ENCODE assay signal across 22 mouse cellular contexts in genomic region chr19:6408749-6409148, GRCm38 (mm10). TPM values are rescaled to one million over a fixed set of nuclear protein-coding genes. Genes with fewer than 3 reads are reported as not detected.
A peak's percentile ranks its signal among the peaks of the same experiment; 100 is the strongest.
DNase-seq lines count a peak whose midpoint lies in the region; ATAC-seq and TF ChIP-seq lines count a peak whose summit lies in the region.
"Had no signal": no experiment of that assay in that cellular context is flagged by ENCODE, and none has a peak within 500 bp of the region (broad histone marks: within the 10 kb centered on the region; RNA-seq: fewer than 3 reads in every experiment).

No protein-coding gene starts in this region.

- no peak overlapping the region for H3K27ac ChIP-seq in liver, postnatal 0 days (ENCODE audit: low read depth)
- H3K27ac ChIP-seq: embryonic facial prominence, embryonic 15.5 days; gastrocnemius, adult 2 months; heart, embryonic 15.5 days; hindbrain, embryonic 10.5 days; limb, embryonic 12.5 days; midbrain, embryonic 15.5 days; neural tube, embryonic 15.5 days had no signal

- DNase-seq in heart, postnatal 4 days = peak; percentile 4
- no peak for DNase-seq in heart, postnatal 14 days
- DNase-seq in liver, postnatal 0 days = no peak
- no peak for DNase-seq in liver
- peak; percentile 33 for DNase-seq in MEL-GATA-1-ER (ENCODE audit: extremely low read depth, low read depth)
- no peak for DNase-seq in thymus, postnatal 0 days (ENCODE audit: low spot score)
- DNase-seq: embryo, embryonic 11 days; gastrocnemius, adult 2 months; kidney, adult 8-10 months; lung, adult 18-20 months; lung, postnatal 14 days; right cerebral cortex, postnatal 14 days; spleen, adult 18-20 months; thymus, adult 2 months had no signal

- 0 out of 2 replicates have a peak, but pooled peaks have one; percentile 29 for ATAC-seq in liver, postnatal 0 days
- ATAC-seq in CD4-positive, CD25-positive, alpha-beta regulatory T cell, adult 4 months = no peak
- ATAC-seq: midbrain, embryonic 15.5 days had no signal

- no peaks in the 10 kb centered on the region for H3K9me3 ChIP-seq in liver, postnatal 0 days (ENCODE audit: low read length)
- H3K9me3 ChIP-seq: embryonic facial prominence, embryonic 15.5 days; heart, embryonic 15.5 days; hindbrain, embryonic 10.5 days; limb, embryonic 12.5 days; megakaryocyte, embryonic 14.5 days; midbrain, embryonic 15.5 days; neural tube, embryonic 15.5 days had no signal

- no peak overlapping the region for H3K4me3 ChIP-seq in liver, postnatal 0 days (ENCODE audit: low read depth, low read length)
- H3K4me3 ChIP-seq: embryonic facial prominence, embryonic 15.5 days; gastrocnemius, adult 2 months; heart, embryonic 15.5 days; hindbrain, embryonic 10.5 days; limb, embryonic 12.5 days; megakaryocyte, embryonic 14.5 days; midbrain, embryonic 15.5 days; neural tube, embryonic 15.5 days had no signal

- no peak for TF ChIP-seq CTCF in liver, postnatal 0 days (IDR thresholded peaks at IDR 0.05; ENCODE audit: low read depth)

- H3K27me3 ChIP-seq in liver, postnatal 0 days (ENCODE audit: insufficient read depth, low read length) = no peaks in the 10 kb centered on the region
- H3K27me3 ChIP-seq: midbrain, embryonic 15.5 days had no signal

- intact Hi-C loops in heart, postnatal 14 days (cut with DNase I) = no loop called here

- peaks cover 15% of the 10 kb centered on the region for H3K36me3 ChIP-seq in liver, postnatal 0 days (replicated peaks; ENCODE audit: insufficient read depth, low read length)
- H3K36me3 ChIP-seq: embryonic facial prominence, embryonic 15.5 days; heart, embryonic 15.5 days; hindbrain, embryonic 10.5 days; limb, embryonic 12.5 days; midbrain, embryonic 15.5 days had no signal

- peaks cover 3% of the 10 kb centered on the region for H3K4me1 ChIP-seq in liver, postnatal 0 days (ENCODE audit: insufficient read depth)
- H3K4me1 ChIP-seq: embryonic facial prominence, embryonic 15.5 days; heart, embryonic 15.5 days; neural tube, embryonic 15.5 days had no signal

- WGBS in liver, postnatal 0 days (ENCODE audit: insufficient replicate concordance) = 48% methylated on average over 8 of the region's 8 CpGs

- no peak overlapping the region for H3K4me2 ChIP-seq in liver, postnatal 0 days (ENCODE audit: low read depth, low read length)
- H3K4me2 ChIP-seq: embryonic facial prominence, embryonic 15.5 days; heart, embryonic 15.5 days; limb, embryonic 12.5 days; midbrain, embryonic 15.5 days; neural tube, embryonic 15.5 days had no signal

- TF ChIP-seq EP300 in liver, postnatal 0 days (IDR thresholded peaks at IDR 0.05; ENCODE audit: low read depth) = no peak

- no peak overlapping the region for H3K9ac ChIP-seq in liver, postnatal 0 days (replicated peaks)
- H3K9ac ChIP-seq: embryonic facial prominence, embryonic 15.5 days; heart, embryonic 15.5 days; limb, embryonic 12.5 days; midbrain, embryonic 15.5 days; neural tube, embryonic 15.5 days had no signal

RNA-seq across cellular contexts. Expression of gene Rasgrp2, which starts 9.6 kb away (rescaled TPM):
- total RNA-seq in heart, postnatal 4 days (2021) = 10 to 100 TPM; 42.6 to 45.1 TPM
- 10 to 100 TPM; 66.6 to 70.7 TPM for total RNA-seq in heart, postnatal 14 days (2021)
- polyA plus RNA-seq in liver, postnatal 0 days (2015; fragmentation: Nextera tagmentation; extraction: Ambion mirVana) = 90.7 and 93.5 TPM in 2 replicates
- polyA plus RNA-seq in CD4-positive, CD25-positive, alpha-beta regulatory T cell, adult 4 months (2017; shearing (Covaris generic)) = 100 to 1,000 TPM in 1 of 2 experiments, 10 to 100 TPM in 1; 80.3 to 117 TPM
- 195 and 206 TPM in 2 replicates for polyA plus RNA-seq in thymus, postnatal 0 days (2015; fragmentation: Nextera tagmentation; extraction: Ambion mirVana)

RNA-seq across cellular contexts. Expression of gene Nrxn2, which starts 9.8 kb away (rescaled TPM):
- 1 to 10 TPM; 3.5 to 3.7 TPM for total RNA-seq in heart, postnatal 4 days (2021)
- total RNA-seq in heart, postnatal 14 days (2021) = 1 to 10 TPM; 5.2 to 5.9 TPM
- polyA plus RNA-seq in liver, postnatal 0 days (2015; fragmentation: Nextera tagmentation; extraction: Ambion mirVana) = 0.96 and 0.97 TPM in 2 replicates
- not detected for polyA plus RNA-seq in CD4-positive, CD25-positive, alpha-beta regulatory T cell, adult 4 months (2017; shearing (Covaris generic))
- polyA plus RNA-seq in thymus, postnatal 0 days (2015; fragmentation: Nextera tagmentation; extraction: Ambion mirVana) = 0.10 and 0.24 TPM in 2 replicates

RNA-seq across cellular contexts. Expression of gene Pygm, which starts 24.6 kb away (rescaled TPM):
- total RNA-seq in heart, postnatal 4 days (2021) = 100 to 1,000 TPM; 455 to 466 TPM
- 100 to 1,000 TPM; 824 to 866 TPM for total RNA-seq in heart, postnatal 14 days (2021)
- polyA plus RNA-seq in liver, postnatal 0 days (2015; fragmentation: Nextera tagmentation; extraction: Ambion mirVana) = 2.5 and 8.9 TPM in 2 replicates
- 10 to 100 TPM in 1 of 2 experiments, 1 to 10 TPM in 1; 2.0 to 14.2 TPM for polyA plus RNA-seq in CD4-positive, CD25-positive, alpha-beta regulatory T cell, adult 4 months (2017; shearing (Covaris generic))
- polyA plus RNA-seq in thymus, postnatal 0 days (2015; fragmentation: Nextera tagmentation; extraction: Ambion mirVana) = 4.2 and 6.3 TPM in 2 replicates

RNA-seq across cellular contexts. Expression of gene Sf1, which starts 45.3 kb away (rescaled TPM):
- total RNA-seq in heart, postnatal 4 days (2021) = 100 to 1,000 TPM; 181 to 188 TPM
- 100 to 1,000 TPM; 102 to 105 TPM for total RNA-seq in heart, postnatal 14 days (2021)
- polyA plus RNA-seq in liver, postnatal 0 days (2015; fragmentation: Nextera tagmentation; extraction: Ambion mirVana) = 34.6 and 35.7 TPM in 2 replicates
- 10 to 100 TPM; 55.3 to 56.7 TPM for polyA plus RNA-seq in CD4-positive, CD25-positive, alpha-beta regulatory T cell, adult 4 months (2017; shearing (Covaris generic))
- 104 and 126 TPM in 2 replicates for polyA plus RNA-seq in thymus, postnatal 0 days (2015; fragmentation: Nextera tagmentation; extraction: Ambion mirVana)

Comparison
In these comparisons a context has a peak if more than half of its experiments do, and no peak if none do; other contexts are left out.
1. DNase-seq: peak in heart, postnatal 4 days (single experiment) and MEL-GATA-1-ER (single experiment); none in heart, postnatal 14 days (0 of 2), liver, postnatal 0 days (single experiment), liver (single experiment) and thymus, postnatal 0 days (single experiment).